Mouse (Mus musculus) hindbrain, embryonic 16.5 days (tissue): ENCODE measurements around the gene Gm39115. TPM values are rescaled to one million over a fixed set of nuclear protein-coding genes. Genes with fewer than 3 reads are reported as not detected.
A peak's percentile ranks its signal among the peaks of the same experiment; 100 is the strongest.
"Not testable (repeated sequence)": the region's sequence is repeated elsewhere in the genome, so short reads cannot be mapped to it uniquely, and the experiment has no call there.

Experiments used
- ATAC-seq: fragments of 200-750 bp; cut with Nextera tagmentation; 2 replicates; pipeline ENCODE4 v1.8.0; 2017; ENCODE audit warnings: moderate TSS enrichment, moderate library complexity
- H3K27ac ChIP-seq: fragments of 300-500 bp; sonication (generic); 2 replicates; pipeline ENCODE4 v1.5.1; 2014; ENCODE audit warnings: low read depth, mild to moderate bottlenecking, control low read depth, low read length, moderate library complexity
- H3K27me3 ChIP-seq: fragments of 300-500 bp; sonication (generic); replicated peaks from 2 replicates; pipeline ENCODE4 v1.6.1; 2014; ENCODE audit warnings: low read length; ENCODE audit not compliant: control insufficient read depth, insufficient read depth
- H3K36me3 ChIP-seq: fragments of 300-500 bp; sonication (generic); 2 replicates; pipeline ENCODE4 v1.6.1; 2014; ENCODE audit warnings: mild to moderate bottlenecking, low read length, moderate library complexity, mixed read lengths; ENCODE audit not compliant: control insufficient read depth, insufficient read depth
- H3K4me1 ChIP-seq: fragments of 300-500 bp; sonication (generic); 2 replicates; pipeline ENCODE4 v1.6.1; 2014; ENCODE audit warnings: low read depth, low read length; ENCODE audit not compliant: control insufficient read depth, insufficient read depth
- H3K4me2 ChIP-seq: fragments of 300-500 bp; sonication (generic); 2 replicates; pipeline ENCODE4 v1.6.1; 2014; ENCODE audit warnings: mild to moderate bottlenecking, low read length, control low read depth, moderate library complexity
- H3K4me3 ChIP-seq: fragments of 300-500 bp; sonication (generic); 2 replicates; pipeline ENCODE4 v1.5.1; 2014; ENCODE audit warnings: mild to moderate bottlenecking, low read length, control low read depth, moderate library complexity
- H3K9ac ChIP-seq: fragments of 300-500 bp; sonication (generic); 2 replicates; pipeline ENCODE4 v1.6.1; 2014; ENCODE audit warnings: low read depth, mild to moderate bottlenecking, control low read depth, low read length, moderate library complexity
- H3K9me3 ChIP-seq: fragments of 300-500 bp; sonication (generic); 2 replicates; pipeline ENCODE4 v1.6.1; 2014; ENCODE audit warnings: mild to moderate bottlenecking, low read length, moderate library complexity; ENCODE audit not compliant: control insufficient read depth
- WGBS: fragments of 180-500 bp; shearing (Covaris S2); extraction: QIAGEN DNeasy Blood & Tissue Kit; methylation state at CpG from one replicate; pipeline ENCODE4 v1.1.7; 2014; 5-methylcytosine and 5-hydroxymethylcytosine counted together
- polyA plus RNA-seq: library from polyadenylated mRNA; unstranded; fragments of >200 nt; fragmentation: Nextera tagmentation; extraction: Ambion mirVana; gene quantifications from 2 replicates; pipeline ENCODE4 v1.2.1, GENCODE M21; 2015

Gm39115 gene
- polyA plus RNA-seq, 1 experiment from 2014 or later: 0.24 TPM

- Histone ChIP-seq H3K9ac (no peak overlapping the region), H3K27ac (no peak overlapping the region), H3K4me1 (no peaks in the 10 kb centered on the region), H3K27me3 (no peaks in the 10 kb centered on the region), H3K36me3 (no peaks in the 10 kb centered on the region), H3K4me3 (no peak overlapping the region), H3K9me3 (no peaks in the 10 kb centered on the region), H3K4me2 (no peak overlapping the region)
- ATAC-seq: no peak
These were observed 12.8 kb upstream of the Gm39115 start for GRCm38 (mm10) chr7:142148633-142149032.

- ATAC-seq: no peak
- Histone ChIP-seq H3K4me2 (no peak overlapping the region), H3K27ac (no peak overlapping the region), H3K9me3 (no peaks in the 10 kb centered on the region), H3K4me3 (no peak overlapping the region), H3K27me3 (no peaks in the 10 kb centered on the region), H3K9ac (no peak overlapping the region), H3K36me3 (no peaks in the 10 kb centered on the region), H3K4me1 (no peaks in the 10 kb centered on the region)
- WGBS: 5% methylated on average over 1 of the region's 1 CpGs
These were observed 10.2 kb upstream of the Gm39115 start for GRCm38 (mm10) chr7:142146033-142146432.

GRCm38 (mm10) chr7:142145413-142145940 is 9.6 kb upstream of the Gm39115 start:
- ATAC-seq: no peak
- no peaks in the 10 kb centered on the region for H3K9me3 ChIP-seq
- H3K4me1 ChIP-seq: no peaks in the 10 kb centered on the region
- no peaks in the 10 kb centered on the region for H3K36me3 ChIP-seq
- H3K9ac ChIP-seq: no peak overlapping the region
- WGBS: 53% methylated on average over 4 of the region's 4 CpGs
- H3K27ac ChIP-seq: no peak overlapping the region
- no peak overlapping the region for H3K4me2 ChIP-seq
- H3K4me3 ChIP-seq: no peak overlapping the region
- no peaks in the 10 kb centered on the region for H3K27me3 ChIP-seq

GRCm38 (mm10) chr7:142144507-142144906 is 8.7 kb upstream of the Gm39115 start, which contains the start of gene Gm45337:
Gene Gm45337, minus strand, starts transcription at chr7:142144607.
- 85% methylated on average over 1 of the region's 1 CpGs for WGBS
- H3K9me3 ChIP-seq: no peaks in the 10 kb centered on the region

GRCm38 (mm10) chr7:142143506-142144010 is 7.7 kb upstream of the Gm39115 start:
- not testable (repeated sequence) for H3K27ac ChIP-seq, H3K4me2 ChIP-seq, H3K9ac ChIP-seq, ATAC-seq, H3K4me3 ChIP-seq, H3K36me3 ChIP-seq, H3K9me3 ChIP-seq, H3K27me3 ChIP-seq, H3K4me1 ChIP-seq
- WGBS: 55% methylated on average over 1 of the region's 1 CpGs

More at GRCm38 (mm10) chr7:142144507-142144906, 8.7 kb upstream of the Gm39115 start, which contains the start of gene Gm45337:
- Histone ChIP-seq H3K4me3 (no peak within 1 kb of the TSS), H3K27ac (no peak within 1 kb of the TSS), H3K36me3 (no peaks in the 10 kb centered on the region), H3K9ac (no peak within 1 kb of the TSS), H3K4me2 (no peak within 1 kb of the TSS), H3K27me3 (no peaks in the 10 kb centered on the region), H3K4me1 (no peaks in the 10 kb centered on the region)
- ATAC-seq: no peak

- ATAC-seq: no peak
- H3K9ac ChIP-seq: no peak overlapping the region
- no peak overlapping the region for H3K27ac ChIP-seq
- no peak overlapping the region for H3K4me3 ChIP-seq
- H3K4me2 ChIP-seq: no peak overlapping the region
- H3K9me3 ChIP-seq: no peaks in the 10 kb centered on the region
- WGBS: 38% methylated on average over 1 of the region's 1 CpGs
- H3K36me3 ChIP-seq: no peaks in the 10 kb centered on the region
- no peaks in the 10 kb centered on the region for H3K27me3 ChIP-seq
- H3K4me1 ChIP-seq: no peaks in the 10 kb centered on the region
These were observed 4.9 kb upstream of the Gm39115 start for GRCm38 (mm10) chr7:142140696-142141095.

GRCm38 (mm10) chr7:142134206-142134995 is 1.4 kb downstream of the Gm39115 start:
- H3K36me3 ChIP-seq: no peaks in the 10 kb centered on the region
- no peak overlapping the region for H3K27ac ChIP-seq
- H3K27me3 ChIP-seq: no peaks in the 10 kb centered on the region
- WGBS: 58% methylated on average over 4 of the region's 4 CpGs
- ATAC-seq: 0 out of 2 replicates have a peak, but pooled peaks have one; percentile 45
- H3K4me2 ChIP-seq: no peak overlapping the region
- no peak overlapping the region for H3K4me3 ChIP-seq
- H3K9me3 ChIP-seq: no peaks in the 10 kb centered on the region
- no peaks in the 10 kb centered on the region for H3K4me1 ChIP-seq
- H3K9ac ChIP-seq: no peak overlapping the region

- no peak for ATAC-seq
- H3K4me2 ChIP-seq: no peak overlapping the region
- H3K9ac ChIP-seq: no peak overlapping the region
- H3K4me3 ChIP-seq: no peak overlapping the region
- H3K36me3 ChIP-seq: no peaks in the 10 kb centered on the region
- no peaks in the 10 kb centered on the region for H3K27me3 ChIP-seq
- no peak overlapping the region for H3K27ac ChIP-seq
- 67% methylated on average over 4 of the region's 4 CpGs for WGBS
- H3K4me1 ChIP-seq: no peaks in the 10 kb centered on the region
- H3K9me3 ChIP-seq: no peaks in the 10 kb centered on the region
These were observed 7.0 kb downstream of the Gm39115 start for GRCm38 (mm10) chr7:142128843-142129242.

GRCm38 (mm10) chr7:142120629-142121028 is 15.2 kb downstream of the Gm39115 start, which contains the start of gene Gm45618:
Gene Gm45618, minus strand, starts transcription at chr7:142120729.
- H3K4me3 ChIP-seq, H3K9ac ChIP-seq, H3K27ac ChIP-seq, H3K4me2 ChIP-seq, H3K36me3 ChIP-seq, ATAC-seq, H3K9me3 ChIP-seq, H3K27me3 ChIP-seq, H3K4me1 ChIP-seq: not testable (repeated sequence)
- WGBS: 90% methylated on average over 1 of the region's 1 CpGs
